Mouse (Mus musculus) liver, postnatal 0 days (tissue): ENCODE data around the gene Arrb2. TPM values are rescaled to one million over a fixed set of nuclear protein-coding genes. Genes with fewer than 3 reads are reported as not detected.

ENCODE experiments used
- ATAC-seq: fragments of 200-750 bp; cut with Nextera tagmentation; 2 replicates; pipeline ENCODE4 v1.8.0; 2017; ENCODE audit warnings: mild to moderate bottlenecking, moderate library complexity
- DNase-seq: peaks from one replicate; pipeline ENCODE4 v3.0.0-alpha.2; 2016
- H3K27ac ChIP-seq: fragments of 300-500 bp; sonication (generic); 2 replicates; pipeline ENCODE4 v1.5.1; 2014; ENCODE audit warnings: antibody characterized with exemption, moderate library complexity, mild to moderate bottlenecking, low read depth
- H3K27me3 ChIP-seq: fragments of 300-500 bp; sonication (generic); 2 replicates; pipeline ENCODE4 v1.6.1; 2014; ENCODE audit warnings: low read length, control low read depth, mixed read lengths; ENCODE audit not compliant: insufficient read depth
- H3K36me3 ChIP-seq: fragments of 300-500 bp; sonication (generic); replicated peaks from 2 replicates; pipeline ENCODE4 v1.6.1; 2014; ENCODE audit warnings: mild to moderate bottlenecking, control low read depth, low read length, moderate library complexity, mixed read lengths; ENCODE audit not compliant: insufficient read depth
- H3K4me1 ChIP-seq: fragments of 300-500 bp; sonication (generic); 2 replicates; pipeline ENCODE4 v1.6.1; 2014; ENCODE audit warnings: antibody characterized with exemption, mild to moderate bottlenecking, control low read depth; ENCODE audit not compliant: insufficient read depth
- H3K4me2 ChIP-seq: fragments of 300-500 bp; sonication (generic); 2 replicates; pipeline ENCODE4 v1.6.1; 2014; ENCODE audit warnings: low read depth, mild to moderate bottlenecking, low read length, moderate library complexity, mixed read lengths
- H3K4me3 ChIP-seq: fragments of 300-500 bp; sonication (generic); 2 replicates; pipeline ENCODE4 v1.5.1; 2014; ENCODE audit warnings: low read depth, low read length
- H3K9ac ChIP-seq: fragments of 300-500 bp; sonication (generic); replicated peaks from 2 replicates; pipeline ENCODE4 v1.6.1; 2014; ENCODE audit warnings: mild to moderate bottlenecking, moderate library complexity
- H3K9me3 ChIP-seq: fragments of 300-500 bp; sonication (generic); 2 replicates; pipeline ENCODE4 v1.6.1; 2016; ENCODE audit warnings: mild to moderate bottlenecking, control low read depth, low read length, mixed read lengths
- CTCF ChIP-seq: sonication (generic); IDR thresholded peaks from 2 replicates; pipeline ENCODE4 v1.5.1; 2016; ENCODE audit warnings: antibody characterized with exemption, low read depth
- EP300 ChIP-seq: IDR thresholded peaks from 2 replicates; pipeline ENCODE4 v1.6.1; 2016; ENCODE audit warnings: antibody characterized with exemption, low read depth, mild to moderate bottlenecking
- WGBS: fragments of 180-500 bp; shearing (Covaris S2); extraction: QIAGEN DNeasy Blood & Tissue Kit; methylation state at CpG from one replicate; pipeline ENCODE4 v1.1.7; 2014; ENCODE audit not compliant: insufficient replicate concordance; 5-methylcytosine and 5-hydroxymethylcytosine counted together
- polyA plus RNA-seq: library from polyadenylated mRNA; unstranded; fragments of >200 nt; fragmentation: Nextera tagmentation; extraction: Ambion mirVana; gene quantifications from 2 replicates; pipeline ENCODE4 v1.2.1, GENCODE M21; 2015

Arrb2 gene
- polyA plus RNA-seq, 1 experiment from 2014 or later, result 21.8 TPM

GRCm38 (mm10) chr11:70440637-70441036 is 8.2 kb downstream of the Arrb2 start:
- no peak for DNase-seq
- Histone ChIP-seq H3K27ac (no peak overlapping the region), H3K4me2 (no peak overlapping the region), H3K4me3 (no peak overlapping the region), H3K9me3 (no peaks in the 10 kb centered on the region), H3K9ac (no peak overlapping the region), H3K4me1 (peaks cover 21% of the 10 kb centered on the region), H3K27me3 (no peaks in the 10 kb centered on the region), H3K36me3 (peaks cover 46% of the 10 kb centered on the region)
- TF ChIP-seq EP300, result no peak
- TF ChIP-seq CTCF, result no peak
- ATAC-seq, result 0 out of 2 replicates have a peak, but pooled peaks have one; percentile 4
- 60% methylated on average over 4 of the region's 4 CpGs for WGBS

- Histone ChIP-seq H3K9ac (no peak overlapping the region), H3K36me3 (peaks cover 34% of the 10 kb centered on the region), H3K27me3 (no peaks in the 10 kb centered on the region), H3K4me2 (no peak overlapping the region), H3K4me3 (no peak overlapping the region), H3K4me1 (peaks cover 28% of the 10 kb centered on the region), H3K9me3 (no peaks in the 10 kb centered on the region), H3K27ac (peak overlapping the region; percentile 55; the same call in 1 of the 2 replicates)
- peak; percentile 60 for ATAC-seq
- no peak for DNase-seq
- WGBS, result 67% methylated on average over 7 of the region's 7 CpGs
- no peak for TF ChIP-seq EP300
- TF ChIP-seq CTCF, result no peak
Measured at GRCm38 (mm10) chr11:70441882-70442281, 9.4 kb downstream of the Arrb2 start.

- H3K9ac ChIP-seq, result no peak overlapping the region
- H3K4me1 ChIP-seq, result peaks cover 30% of the 10 kb centered on the region
- DNase-seq (no peak), ATAC-seq (no peak)
- 56% methylated on average over 3 of the region's 3 CpGs for WGBS
- H3K27ac ChIP-seq, result peak overlapping the region; percentile 58
- H3K4me3 ChIP-seq, result no peak overlapping the region
- no peak for TF ChIP-seq EP300
- TF ChIP-seq CTCF, result no peak
- H3K36me3 ChIP-seq, result peaks cover 17% of the 10 kb centered on the region
- no peaks in the 10 kb centered on the region for H3K27me3 ChIP-seq
- no peak overlapping the region for H3K4me2 ChIP-seq
- H3K9me3 ChIP-seq, result no peaks in the 10 kb centered on the region
Measured at GRCm38 (mm10) chr11:70443964-70444363, 11.5 kb downstream of the Arrb2 start.

GRCm38 (mm10) chr11:70444667-70445066 is 12.2 kb downstream of the Arrb2 start:
- H3K27ac ChIP-seq, result peak overlapping the region; percentile 58
- no peak for TF ChIP-seq EP300
- no peak for TF ChIP-seq CTCF
- no peaks in the 10 kb centered on the region for H3K27me3 ChIP-seq
- H3K4me1 ChIP-seq, result peaks cover 30% of the 10 kb centered on the region
- no peaks in the 10 kb centered on the region for H3K9me3 ChIP-seq
- ATAC-seq (peak; percentile 83), DNase-seq (peak; percentile 41)
- H3K9ac ChIP-seq, result no peak overlapping the region
- peaks cover 10% of the 10 kb centered on the region for H3K36me3 ChIP-seq
- 50% methylated on average over 6 of the region's 6 CpGs for WGBS
- H3K4me2 ChIP-seq, result no peak overlapping the region
- no peak overlapping the region for H3K4me3 ChIP-seq

GRCm38 (mm10) chr11:70446756-70447155 is 14.3 kb downstream of the Arrb2 start:
- TF ChIP-seq CTCF, result peak; percentile 54
- no peak for TF ChIP-seq EP300
- peaks cover 4% of the 10 kb centered on the region; the same call in 1 of the 2 replicates for H3K36me3 ChIP-seq
- peak overlapping the region; percentile 66 for H3K27ac ChIP-seq
- H3K27me3 ChIP-seq, result no peaks in the 10 kb centered on the region
- no peak overlapping the region for H3K4me3 ChIP-seq
- H3K4me1 ChIP-seq, result peaks cover 30% of the 10 kb centered on the region
- H3K4me2 ChIP-seq, result no peak overlapping the region
- DNase-seq (peak; percentile 53), ATAC-seq (no peak)
- H3K9me3 ChIP-seq, result no peaks in the 10 kb centered on the region
- H3K9ac ChIP-seq, result no peak overlapping the region
- WGBS, result 23% methylated on average over 3 of the region's 3 CpGs

GRCm38 (mm10) chr11:70447373-70447772 is 14.9 kb downstream of the Arrb2 start:
- peak overlapping the region; percentile 6; the same call in 1 of the 2 replicates for H3K27ac ChIP-seq
- no peaks in the 10 kb centered on the region for H3K9me3 ChIP-seq
- H3K4me3 ChIP-seq, result no peak overlapping the region
- H3K4me1 ChIP-seq, result peaks cover 29% of the 10 kb centered on the region
- ATAC-seq (no peak), DNase-seq (no peak)
- no peak overlapping the region for H3K9ac ChIP-seq
- no peak for TF ChIP-seq CTCF
- TF ChIP-seq EP300, result no peak
- no peaks in the 10 kb centered on the region for H3K27me3 ChIP-seq
- H3K36me3 ChIP-seq, result no peaks in the 10 kb centered on the region; the same call in 1 of the 2 replicates
- no peak overlapping the region for H3K4me2 ChIP-seq
- 42% methylated on average over 1 of the region's 1 CpGs for WGBS

- Histone ChIP-seq H3K27ac (no peak overlapping the region), H3K27me3 (no peaks in the 10 kb centered on the region), H3K9me3 (no peaks in the 10 kb centered on the region), H3K36me3 (no peaks in the 10 kb centered on the region), H3K4me3 (no peak overlapping the region), H3K4me1 (peaks cover 34% of the 10 kb centered on the region), H3K4me2 (0 out of 2 replicates have a peak overlapping the region, but pooled peaks have one; percentile 76), H3K9ac (no peak overlapping the region)
- ATAC-seq (no peak), DNase-seq (no peak)
- no peak for TF ChIP-seq CTCF
- TF ChIP-seq EP300, result no peak
- WGBS, result 75% methylated on average over 2 of the region's 2 CpGs
Measured at GRCm38 (mm10) chr11:70450926-70451325, 18.5 kb downstream of the Arrb2 start.
